Mouse (Mus musculus) stomach, postnatal 0 days (tissue): ENCODE results near the gene Osm.

Experiments used
- CTCF ChIP-seq: IDR thresholded peaks from 2 replicates; pipeline ENCODE4 v1.5.1; 2016; ENCODE audit warnings: antibody characterized with exemption, low read depth, mild to moderate bottlenecking, moderate library complexity
- EP300 ChIP-seq: optimal IDR thresholded peaks from 2 replicates; pipeline ENCODE3; 2016; ENCODE audit warnings: antibody characterized with exemption

DNA sequence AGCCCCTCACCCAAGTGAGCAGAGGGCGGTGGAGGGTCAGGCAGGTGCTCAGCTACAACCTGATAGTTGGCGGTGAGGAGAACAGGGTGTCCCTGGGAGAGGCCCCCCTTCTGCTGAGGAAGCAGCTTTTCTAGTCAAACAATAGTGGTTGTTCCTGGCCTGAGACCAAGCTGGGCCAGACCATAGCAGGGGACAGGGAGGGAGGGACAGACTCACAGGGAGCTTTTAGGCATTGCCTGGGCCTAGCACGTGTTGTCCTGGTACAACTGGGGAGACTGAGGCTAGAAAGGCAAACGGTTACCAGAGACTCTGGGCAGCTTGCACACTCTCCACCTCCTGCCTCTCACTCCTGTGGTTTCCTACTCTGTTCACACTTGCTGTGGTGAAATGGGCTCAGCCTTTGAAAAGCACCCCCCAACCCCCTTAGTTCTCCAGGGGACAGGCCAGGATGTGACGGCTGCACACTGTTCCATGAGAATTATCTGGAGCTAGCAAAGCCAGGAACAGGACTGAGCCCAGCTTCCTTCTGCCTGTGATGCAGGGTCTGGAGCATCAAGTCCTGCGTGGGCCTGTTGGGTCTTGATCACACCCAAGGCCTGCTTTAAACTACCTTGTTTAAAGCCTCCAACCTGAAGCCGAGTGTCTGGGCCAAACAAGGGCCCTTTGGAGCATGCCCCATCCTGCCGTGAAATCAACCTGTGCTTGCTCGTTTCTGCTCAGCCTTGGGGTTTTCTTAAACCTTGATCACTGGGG, 19.8 kb upstream of the Osm start:
- TF ChIP-seq EP300: no peak
- no peak for TF ChIP-seq CTCF
